Mouse (Mus musculus) E14TG2a.4 (cell line): Measurements from ENCODE around the gene Gnai2.
A peak's percentile ranks its signal among the peaks of the same experiment; 100 is the strongest.

Experiments
- H3K27me3 ChIP-seq: 2 replicates; pipeline ENCODE4 v1.6.1; 2014; ENCODE audit warnings: low read length, control low read depth; ENCODE audit not compliant: insufficient read depth
- H3K36me3 ChIP-seq: 2 replicates; pipeline ENCODE4 v1.6.1; 2014; ENCODE audit warnings: low read length, control low read depth; ENCODE audit not compliant: insufficient read depth
- H3K4me1 ChIP-seq: replicated peaks from 2 replicates; pipeline ENCODE4 v1.6.1; 2014; ENCODE audit warnings: low read depth, low read length, control low read depth
- H3K4me3 ChIP-seq: replicated peaks from 2 replicates; pipeline ENCODE4 v1.5.1; 2014; ENCODE audit warnings: mild to moderate bottlenecking, low read length
- H3K9me3 ChIP-seq: 2 replicates; pipeline ENCODE4 v1.6.1; 2014; ENCODE audit warnings: low read length, control low read depth
- CTCF ChIP-seq: conservative IDR thresholded peaks from 2 replicates; pipeline ENCODE4 v1.5.1; 2014; ENCODE audit warnings: low read length
- NANOG ChIP-seq: IDR thresholded peaks from 2 replicates; pipeline ENCODE4 v1.6.1; 2014; ENCODE audit warnings: borderline replicate concordance, low read length, mixed read lengths
- POU5F1 ChIP-seq: IDR thresholded peaks from 2 replicates; pipeline ENCODE4 v1.6.1; 2014; ENCODE audit warnings: low read length, borderline replicate concordance

The Gnai2 gene

GRCm38 (mm10) chr9:107586504-107586903, 48.7 kb downstream of the Gnai2 start:
- TF ChIP-seq NANOG (no peak), CTCF (no peak), POU5F1 (no peak)
- no peaks in the 10 kb centered on the region for H3K9me3 ChIP-seq

DNA sequence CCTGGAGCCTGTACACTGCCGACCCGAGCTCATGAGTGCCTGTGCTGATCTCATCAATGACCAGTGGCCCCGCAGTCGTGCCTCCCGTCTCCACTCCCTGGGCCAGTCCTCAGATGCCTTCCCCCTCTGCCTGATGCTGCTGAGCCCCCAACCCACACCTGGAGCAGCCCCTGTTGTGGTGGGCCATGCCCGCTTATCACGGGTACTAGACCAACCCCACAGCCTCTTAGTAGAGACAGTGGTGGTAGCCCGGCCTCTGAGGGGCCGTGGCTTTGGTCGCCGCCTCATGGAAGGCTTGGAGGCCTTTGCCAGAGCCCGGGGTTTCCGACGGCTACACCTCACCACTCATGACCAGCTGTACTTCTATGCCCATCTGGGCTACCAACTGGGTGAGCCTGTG, 52.0 kb downstream of the Gnai2 start:
- no peaks in the 10 kb centered on the region for H3K9me3 ChIP-seq
- no peak overlapping the region for H3K4me3 ChIP-seq
- TF ChIP-seq NANOG (no peak), CTCF (no peak), POU5F1 (no peak)
- no peaks in the 10 kb centered on the region for H3K27me3 ChIP-seq
- peaks cover 61% of the 10 kb centered on the region for H3K4me1 ChIP-seq
- peaks cover 36% of the 10 kb centered on the region for H3K36me3 ChIP-seq

More at GRCm38 (mm10) chr9:107586504-107586903, 48.7 kb downstream of the Gnai2 start:
- peak overlapping the region; percentile 17; the same call in 1 of the 2 replicates for H3K4me3 ChIP-seq
- H3K36me3 ChIP-seq = peaks cover 54% of the 10 kb centered on the region
- peaks cover 63% of the 10 kb centered on the region for H3K4me1 ChIP-seq
- H3K27me3 ChIP-seq = no peaks in the 10 kb centered on the region

DNA sequence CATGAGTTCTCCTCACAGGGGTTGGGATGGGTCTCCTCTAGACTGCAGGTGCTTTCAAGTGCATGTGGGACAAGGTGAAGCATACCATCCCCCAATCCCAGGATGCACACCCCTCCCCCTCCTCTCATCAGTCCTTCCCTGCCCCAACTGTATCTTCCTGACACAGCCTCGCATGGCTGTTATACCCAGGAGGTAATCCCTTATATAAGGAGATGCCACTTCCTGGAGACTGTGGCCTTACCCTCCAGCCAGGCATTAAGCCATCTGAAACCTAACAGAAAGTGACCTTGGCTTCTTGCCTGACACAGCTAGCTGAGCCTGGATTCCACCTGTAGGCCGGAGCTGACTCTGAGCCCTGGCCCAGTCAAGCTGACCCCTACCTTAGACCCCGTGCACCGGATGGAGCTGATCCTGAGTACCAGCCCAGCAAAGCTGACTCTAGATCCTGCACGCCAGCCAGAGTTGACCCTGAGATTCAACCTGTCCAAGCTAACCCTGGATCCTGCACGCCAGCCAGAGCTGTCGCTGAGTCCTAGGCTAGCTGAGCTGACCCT, 52.6 kb downstream of the Gnai2 start:
- H3K4me3 ChIP-seq = no peak overlapping the region

DNA sequence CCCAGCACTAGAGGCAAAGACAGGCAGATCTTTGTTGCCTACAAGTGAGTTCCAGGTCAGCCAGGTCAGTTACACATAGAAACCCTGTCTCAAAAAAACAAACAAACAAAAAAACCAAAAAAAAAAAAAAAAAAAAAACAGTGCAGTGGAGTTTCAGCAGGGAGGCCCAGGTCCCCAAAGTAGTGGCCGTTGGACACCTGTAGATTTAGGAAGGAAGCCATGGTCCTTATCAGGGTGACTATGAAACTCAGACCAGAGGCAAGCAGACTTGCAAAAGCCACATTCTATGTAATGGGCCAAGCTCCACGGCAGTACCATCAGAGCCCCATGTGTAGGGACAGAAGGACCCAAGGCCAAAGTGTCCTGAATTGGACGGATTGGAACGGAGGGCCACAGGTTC, 53.6 kb downstream of the Gnai2 start:
- H3K4me1 ChIP-seq = peaks cover 71% of the 10 kb centered on the region
- no peaks in the 10 kb centered on the region for H3K27me3 ChIP-seq
- H3K9me3 ChIP-seq = no peaks in the 10 kb centered on the region
- H3K4me3 ChIP-seq = peak overlapping the region; percentile 83
- TF ChIP-seq CTCF = no peak
- TF ChIP-seq NANOG = no peak
- TF ChIP-seq POU5F1 = no peak
- H3K36me3 ChIP-seq = peaks cover 36% of the 10 kb centered on the region

More for the DNA sequence above, 52.6 kb downstream of the Gnai2 start:
- Histone ChIP-seq H3K9me3 (no peaks in the 10 kb centered on the region), H3K27me3 (no peaks in the 10 kb centered on the region), H3K36me3 (peaks cover 36% of the 10 kb centered on the region), H3K4me1 (peaks cover 64% of the 10 kb centered on the region)
- no peak for TF ChIP-seq CTCF
- TF ChIP-seq POU5F1 = no peak
- TF ChIP-seq NANOG = no peak

GRCm38 (mm10) chr9:107580501-107581317, 54.5 kb downstream of the Gnai2 start, which contains the start of gene Hyal3:
Gene Hyal3 (plus strand): TSS chr9:107580818.
- no peak for TF ChIP-seq NANOG
- peak within 1 kb of the TSS; percentile 83 for H3K4me3 ChIP-seq
- no peaks in the 10 kb centered on the region for H3K9me3 ChIP-seq
- peaks cover 75% of the 10 kb centered on the region for H3K4me1 ChIP-seq
- H3K27me3 ChIP-seq = no peaks in the 10 kb centered on the region
- peaks cover 36% of the 10 kb centered on the region for H3K36me3 ChIP-seq

DNA sequence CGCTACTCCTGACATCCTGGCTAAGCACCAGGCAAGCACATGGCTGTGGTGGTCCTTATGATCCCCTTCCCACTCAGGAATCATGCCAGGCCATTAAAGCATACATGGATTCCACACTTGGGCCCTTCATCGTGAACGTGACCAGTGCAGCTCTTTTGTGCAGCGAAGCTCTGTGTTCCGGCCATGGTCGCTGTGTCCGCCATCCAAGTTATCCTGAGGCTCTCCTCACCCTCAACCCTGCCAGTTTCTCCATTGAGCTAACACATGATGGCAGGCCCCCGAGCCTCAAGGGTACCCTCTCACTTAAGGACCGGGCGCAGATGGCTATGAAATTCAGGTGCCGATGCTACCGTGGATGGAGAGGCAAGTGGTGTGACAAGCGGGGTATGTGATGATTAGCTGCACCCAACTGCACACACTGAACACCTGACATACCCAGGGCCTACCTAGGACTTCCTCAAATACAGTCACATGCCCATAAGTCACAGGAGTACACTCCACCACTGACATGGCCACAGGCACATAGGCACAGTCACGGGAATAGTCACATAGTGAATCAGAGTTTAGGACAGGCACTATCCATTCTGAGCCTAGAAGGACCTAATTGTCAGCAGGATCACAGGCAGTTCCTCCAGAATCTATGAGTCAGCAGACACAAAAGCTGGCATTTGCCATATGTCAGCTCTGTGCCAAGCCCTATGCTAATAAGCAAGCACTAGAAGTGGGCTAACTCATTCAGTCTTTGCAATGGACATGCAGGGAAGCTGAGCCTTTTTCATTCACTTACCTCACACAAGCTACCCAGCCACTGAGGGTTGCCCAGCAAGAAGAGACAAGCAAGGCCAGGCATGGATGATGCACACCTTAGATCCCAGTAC, 55.9 kb downstream of the Gnai2 start:
- peaks cover 85% of the 10 kb centered on the region for H3K4me1 ChIP-seq
- H3K36me3 ChIP-seq = peaks cover 32% of the 10 kb centered on the region
- no peaks in the 10 kb centered on the region for H3K9me3 ChIP-seq
- no peaks in the 10 kb centered on the region for H3K27me3 ChIP-seq
- TF ChIP-seq CTCF = no peak
- TF ChIP-seq NANOG = no peak
- TF ChIP-seq POU5F1 = no peak
- H3K4me3 ChIP-seq = no peak overlapping the region

DNA sequence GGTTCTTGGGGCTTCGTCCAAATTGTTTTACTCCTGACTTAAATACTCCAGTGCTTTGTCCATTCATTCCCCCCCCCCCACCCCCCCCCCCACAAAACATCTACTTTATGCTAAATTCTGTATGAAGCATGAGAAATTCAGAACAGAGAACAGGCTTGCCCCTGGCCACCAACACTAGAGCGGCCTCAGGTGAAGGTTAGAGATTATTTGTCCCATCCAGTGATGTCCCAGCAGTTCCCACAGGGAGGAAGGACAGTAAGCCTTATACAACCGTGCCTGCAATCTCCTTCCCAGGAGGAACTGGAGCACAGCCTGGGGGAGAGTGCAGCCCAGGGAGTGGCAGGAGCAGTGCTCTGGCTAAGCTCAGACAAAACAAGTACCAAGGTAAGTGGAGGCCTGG, 56.6 kb downstream of the Gnai2 start, which contains the start of gene Naa80:
TSS of gene Naa80 (plus strand) at position 301 of the 400 bp plus-strand sequence.
- TF ChIP-seq POU5F1 (no peak), CTCF (no peak), NANOG (no peak)
- H3K27me3 ChIP-seq = no peaks in the 10 kb centered on the region
- H3K9me3 ChIP-seq = no peaks in the 10 kb centered on the region
- peaks cover 26% of the 10 kb centered on the region for H3K36me3 ChIP-seq
- peaks cover 85% of the 10 kb centered on the region for H3K4me1 ChIP-seq
- H3K4me3 ChIP-seq = peak within 1 kb of the TSS; percentile 77; the same call in 1 of the 2 replicates

DNA sequence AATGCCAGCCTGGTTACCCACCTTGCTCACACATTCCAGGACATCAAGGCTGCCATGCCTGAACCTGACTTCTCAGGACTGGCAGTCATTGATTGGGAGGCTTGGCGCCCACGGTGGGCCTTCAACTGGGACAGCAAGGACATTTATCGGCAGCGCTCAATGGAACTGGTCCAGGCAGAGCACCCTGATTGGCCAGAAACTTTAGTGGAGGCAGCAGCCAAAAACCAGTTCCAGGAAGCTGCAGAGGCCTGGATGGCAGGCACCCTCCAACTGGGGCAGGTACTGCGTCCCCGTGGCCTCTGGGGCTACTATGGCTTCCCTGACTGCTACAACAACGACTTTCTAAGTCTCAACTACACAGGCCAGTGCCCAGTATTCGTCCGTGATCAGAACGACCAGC, 57.3 kb downstream of the Gnai2 start:
- peaks cover 23% of the 10 kb centered on the region for H3K36me3 ChIP-seq
- TF ChIP-seq NANOG = no peak
- TF ChIP-seq CTCF = no peak
- no peak for TF ChIP-seq POU5F1
- no peaks in the 10 kb centered on the region for H3K9me3 ChIP-seq
- peak overlapping the region; percentile 77; the same call in 1 of the 2 replicates for H3K4me3 ChIP-seq
- peaks cover 82% of the 10 kb centered on the region for H3K4me1 ChIP-seq
- H3K27me3 ChIP-seq = no peaks in the 10 kb centered on the region
